Mouse (Mus musculus): ENCODE data around the gene Hvcn1. TPM values are rescaled to one million over a fixed set of nuclear protein-coding genes. Genes with fewer than 3 reads are reported as not detected.

The Hvcn1 gene
- polyA plus RNA-seq, 2 experiments: 1.3 to 1.6 TPM

DNA sequence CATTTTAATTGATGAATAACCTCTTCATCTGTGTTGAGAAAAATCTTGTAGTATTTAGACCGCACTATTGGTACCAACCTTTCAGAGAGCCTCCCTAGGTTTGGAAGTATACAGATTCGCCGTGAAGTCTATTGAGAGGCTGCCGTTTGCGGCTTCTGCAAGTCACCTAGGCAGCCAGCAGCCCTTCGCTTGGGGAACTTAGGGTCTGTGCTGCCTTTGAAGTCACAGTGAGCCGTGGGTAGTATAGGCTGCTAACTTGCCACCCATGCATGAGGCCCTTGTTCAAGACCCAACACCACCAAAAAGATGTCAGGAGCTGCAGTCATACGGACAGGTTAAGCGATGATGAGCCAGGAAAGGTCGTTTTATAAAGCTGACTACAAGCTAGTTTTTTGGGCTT, 79.6 kb downstream of the Hvcn1 start:
- no peak for ATAC-seq (ENCODE audit: insufficient read depth)
- peaks cover 25 to 26% of the 10 kb centered on the region in 2 experiments for H3K4me1 ChIP-seq (replicated peaks; ENCODE audit: control insufficient read depth in 2 of 2, insufficient read depth in 2 of 2, low read length in 1 of 2)
- no peaks in the 10 kb centered on the region; the same call in 1 of the 2 replicates for H3K36me3 ChIP-seq (replicated peaks; ENCODE audit: control insufficient read depth, insufficient read depth, low read depth)
- no peak for DNase-seq (ENCODE audit: low read depth in 3 of 3, low spot score in 3 of 3)
- H3K4me3 ChIP-seq (ENCODE audit: insufficient read depth in 1 of 2, low read depth in 2 of 2, low read length in 2 of 2): peak overlapping the region in 1 of 2 experiments; percentile 1; a peak in 2 of 4 replicates
- H3K9ac ChIP-seq (replicated peaks): no peak overlapping the region
- 71% methylated on average over 10 of the region's 10 CpGs for WGBS (ENCODE audit: insufficient replicate concordance)
- H3K27ac ChIP-seq: no peak overlapping the region
- TF ChIP-seq CTCF (IDR thresholded peaks at IDR 0.05; ENCODE audit: low read depth) (no peak), EP300 (IDR thresholded peaks at IDR 0.05; ENCODE audit: low read depth) (no peak)
- H3K4me2 ChIP-seq (ENCODE audit: low read depth): peak overlapping the region; percentile 100
- no peaks in the 10 kb centered on the region for H3K9me3 ChIP-seq (ENCODE audit: control insufficient read depth, low read length)
- H3K27me3 ChIP-seq (ENCODE audit: control insufficient read depth, insufficient read depth, low read length): no peaks in the 10 kb centered on the region

GRCm38 (mm10) chr5:122287026-122287425, 80.4 kb downstream of the Hvcn1 start:
- no peak overlapping the region for H3K4me3 ChIP-seq (ENCODE audit: insufficient read depth in 1 of 2, low read depth in 2 of 2, low read length in 2 of 2)
- DNase-seq (ENCODE audit: low read depth in 3 of 3, low spot score in 3 of 3) (no peak), ATAC-seq (ENCODE audit: insufficient read depth) (no peak)
- H3K27ac ChIP-seq: no peak overlapping the region
- H3K36me3 ChIP-seq (replicated peaks; ENCODE audit: control insufficient read depth, insufficient read depth, low read depth): no peaks in the 10 kb centered on the region; the same call in 1 of the 2 replicates
- H3K4me1 ChIP-seq (replicated peaks; ENCODE audit: control insufficient read depth in 2 of 2, insufficient read depth in 2 of 2, low read length in 1 of 2): peaks cover 30 to 33% of the 10 kb centered on the region in 2 experiments
- no peaks in the 10 kb centered on the region for H3K9me3 ChIP-seq (ENCODE audit: control insufficient read depth, low read length)
- no peak for TF ChIP-seq EP300 (IDR thresholded peaks at IDR 0.05; ENCODE audit: low read depth)
- 46% methylated on average over 4 of the region's 4 CpGs for WGBS (ENCODE audit: insufficient replicate concordance)
- no peak overlapping the region; the same call in 1 of the 2 replicates for H3K4me2 ChIP-seq (ENCODE audit: low read depth)
- no peaks in the 10 kb centered on the region for H3K27me3 ChIP-seq (ENCODE audit: control insufficient read depth, insufficient read depth, low read length)
- H3K9ac ChIP-seq (replicated peaks): no peak overlapping the region

GRCm38 (mm10) chr5:122288147-122288811, 81.7 kb downstream of the Hvcn1 start:
- Histone ChIP-seq H3K4me1 (replicated peaks; ENCODE audit: control insufficient read depth in 2 of 2, insufficient read depth in 2 of 2, low read length in 1 of 2) (peaks cover 32 to 35% of the 10 kb centered on the region in 2 experiments), H3K4me2 (ENCODE audit: low read depth) (no peak overlapping the region), H3K4me3 (ENCODE audit: insufficient read depth in 1 of 2, low read depth in 2 of 2, low read length in 2 of 2) (no peak overlapping the region), H3K36me3 (replicated peaks; ENCODE audit: control insufficient read depth, insufficient read depth, low read depth) (no peaks in the 10 kb centered on the region; the same call in 1 of the 2 replicates), H3K9ac (replicated peaks) (no peak overlapping the region), H3K27me3 (ENCODE audit: control insufficient read depth, insufficient read depth, low read length) (no peaks in the 10 kb centered on the region), H3K27ac (no peak overlapping the region), H3K9me3 (ENCODE audit: control insufficient read depth, low read length) (no peaks in the 10 kb centered on the region)
- WGBS (ENCODE audit: insufficient replicate concordance): 80% methylated on average over 4 of the region's 4 CpGs
- DNase-seq (ENCODE audit: low read depth in 3 of 3, low spot score in 3 of 3) (no peak), ATAC-seq (ENCODE audit: insufficient read depth) (no peak)
- TF ChIP-seq EP300 (IDR thresholded peaks at IDR 0.05; ENCODE audit: low read depth) (no peak), CTCF (IDR thresholded peaks at IDR 0.05; ENCODE audit: low read depth) (no peak)

DNA sequence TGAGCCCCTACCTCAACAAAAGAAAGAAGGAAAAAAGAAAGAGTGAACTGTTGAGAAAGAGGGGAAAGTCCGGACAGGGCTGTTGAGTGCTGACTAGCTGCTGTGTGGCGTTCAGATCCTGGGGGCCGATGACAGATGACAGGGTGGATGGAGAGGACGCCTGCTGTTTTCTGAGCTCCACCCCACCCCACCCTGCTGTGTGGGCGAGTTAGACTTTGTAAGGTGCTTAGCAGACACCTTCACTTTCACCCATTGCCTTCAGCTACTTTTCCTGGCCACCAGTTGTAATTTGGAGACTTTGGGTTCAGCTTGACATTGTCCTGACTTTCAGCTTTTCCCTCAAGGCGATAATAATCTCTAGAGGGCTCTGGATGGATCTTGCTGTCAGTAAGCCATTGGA, 84.5 kb downstream of the Hvcn1 start:
- Histone ChIP-seq H3K36me3 (replicated peaks; ENCODE audit: control insufficient read depth, insufficient read depth, low read depth) (no peaks in the 10 kb centered on the region; the same call in 1 of the 2 replicates), H3K9ac (replicated peaks) (peak overlapping the region; percentile 58), H3K4me2 (ENCODE audit: low read depth) (peak overlapping the region; percentile 60), H3K4me1 (replicated peaks; ENCODE audit: control insufficient read depth in 2 of 2, insufficient read depth in 2 of 2, low read length in 1 of 2) (peaks cover 17 to 20% of the 10 kb centered on the region in 2 experiments), H3K27ac (peak overlapping the region; percentile 59), H3K4me3 (ENCODE audit: insufficient read depth in 1 of 2, low read depth in 2 of 2, low read length in 2 of 2) (peak overlapping the region in 1 of 2 experiments; percentile 12; a peak in 1 of 4 replicates), H3K9me3 (ENCODE audit: control insufficient read depth, low read length) (no peaks in the 10 kb centered on the region), H3K27me3 (ENCODE audit: control insufficient read depth, insufficient read depth, low read length) (no peaks in the 10 kb centered on the region)
- TF ChIP-seq CTCF (IDR thresholded peaks at IDR 0.05; ENCODE audit: low read depth) (no peak), EP300 (IDR thresholded peaks at IDR 0.05; ENCODE audit: low read depth) (no peak)
- ATAC-seq (ENCODE audit: insufficient read depth) (peak; percentile 83), DNase-seq (ENCODE audit: low read depth in 3 of 3, low spot score in 3 of 3) (peak; percentile 47 to 50 (median 50))
- WGBS (ENCODE audit: insufficient replicate concordance): 20% methylated on average over 6 of the region's 6 CpGs

Other genes with a start within 250 kb of the Hvcn1 start
- gene Cux2, start 156.7 kb upstream of the Hvcn1 start, polyA plus RNA-seq (2012; rRNA removed): 1.4 and 1.6 TPM in 2 replicates
- gene Cux2, start 156.7 kb upstream of the Hvcn1 start, polyA plus RNA-seq (2014; fragmentation: Nextera tagmentation; extraction: Ambion mirVana): 1.0 and 1.2 TPM in 2 replicates
- gene Myl2, start 105.9 kb upstream of the Hvcn1 start, polyA plus RNA-seq (2012; rRNA removed): 0.10 TPM in 1 of 2 replicates, not detected in the other
- not detected in 2 replicates for gene Myl2, start 105.9 kb upstream of the Hvcn1 start, polyA plus RNA-seq (2014; fragmentation: Nextera tagmentation; extraction: Ambion mirVana)
- gene Ccdc63, start 66.0 kb upstream of the Hvcn1 start, polyA plus RNA-seq (2012; rRNA removed): 0.01 and 0.13 TPM in 2 replicates
- gene Ccdc63, start 66.0 kb upstream of the Hvcn1 start, polyA plus RNA-seq (2014; fragmentation: Nextera tagmentation; extraction: Ambion mirVana): not detected in 2 replicates
- 84.5 and 119 TPM in 2 replicates for gene Ppp1cc, start 48.5 kb upstream of the Hvcn1 start, polyA plus RNA-seq (2012; rRNA removed)
- 139 and 165 TPM in 2 replicates for gene Ppp1cc, start 48.5 kb upstream of the Hvcn1 start, polyA plus RNA-seq (2014; fragmentation: Nextera tagmentation; extraction: Ambion mirVana)
- 1.7 and 2.0 TPM in 2 replicates for gene Tctn1, start 57.7 kb downstream of the Hvcn1 start, polyA plus RNA-seq (2012; rRNA removed)
- 0.50 and 0.58 TPM in 2 replicates for gene Tctn1, start 57.7 kb downstream of the Hvcn1 start, polyA plus RNA-seq (2014; fragmentation: Nextera tagmentation; extraction: Ambion mirVana)
- gene Pptc7, start 77.6 kb downstream of the Hvcn1 start, polyA plus RNA-seq (2012; rRNA removed): 3.5 and 3.6 TPM in 2 replicates
- gene Pptc7, start 77.6 kb downstream of the Hvcn1 start, polyA plus RNA-seq (2014; fragmentation: Nextera tagmentation; extraction: Ambion mirVana): 2.7 and 2.9 TPM in 2 replicates
- gene Rad9b, start 147.4 kb downstream of the Hvcn1 start, polyA plus RNA-seq (2012; rRNA removed): 1.8 and 2.3 TPM in 2 replicates
- 2.5 and 2.7 TPM in 2 replicates for gene Rad9b, start 147.4 kb downstream of the Hvcn1 start, polyA plus RNA-seq (2014; fragmentation: Nextera tagmentation; extraction: Ambion mirVana)
- gene Vps29, start 147.6 kb downstream of the Hvcn1 start, polyA plus RNA-seq (2012; rRNA removed): 35.2 and 48.1 TPM in 2 replicates
- 125 and 130 TPM in 2 replicates for gene Vps29, start 147.6 kb downstream of the Hvcn1 start, polyA plus RNA-seq (2014; fragmentation: Nextera tagmentation; extraction: Ambion mirVana)
- gene Gpn3, start 165.1 kb downstream of the Hvcn1 start, polyA plus RNA-seq (2012; rRNA removed): 27.6 and 40.8 TPM in 2 replicates
- gene Gpn3, start 165.1 kb downstream of the Hvcn1 start, polyA plus RNA-seq (2014; fragmentation: Nextera tagmentation; extraction: Ambion mirVana): 60.5 and 63.9 TPM in 2 replicates
- 14.1 and 18.1 TPM in 2 replicates for gene Fam216a, start 165.6 kb downstream of the Hvcn1 start, polyA plus RNA-seq (2012; rRNA removed)
- 17.1 and 23.0 TPM in 2 replicates for gene Fam216a, start 165.6 kb downstream of the Hvcn1 start, polyA plus RNA-seq (2014; fragmentation: Nextera tagmentation; extraction: Ambion mirVana)
- gene Arpc3, start 185.1 kb downstream of the Hvcn1 start, polyA plus RNA-seq (2012; rRNA removed): 146 and 180 TPM in 2 replicates
- 36.3 and 38.5 TPM in 2 replicates for gene Arpc3, start 185.1 kb downstream of the Hvcn1 start, polyA plus RNA-seq (2014; fragmentation: Nextera tagmentation; extraction: Ambion mirVana)
- gene Anapc7, start 214.9 kb downstream of the Hvcn1 start, polyA plus RNA-seq (2012; rRNA removed): 9.5 and 13.2 TPM in 2 replicates
- 9.0 TPM in 2 replicates for gene Anapc7, start 214.9 kb downstream of the Hvcn1 start, polyA plus RNA-seq (2014; fragmentation: Nextera tagmentation; extraction: Ambion mirVana)